Mouse (Mus musculus) spleen, adult 2 months (tissue): Measurements from ENCODE around the gene Plcxd2.

ENCODE experiments used
- CTCF ChIP-seq: fragments of 200-500 bp; IDR thresholded peaks from 2 replicates; pipeline ENCODE4 v1.5.1; 2011; ENCODE audit warnings: mild to moderate bottlenecking, inconsistent platforms; ENCODE audit not compliant: insufficient read depth, insufficient read length, insufficient replicate concordance; ENCODE audit errors: extremely low read depth
- POLR2A ChIP-seq: fragments of 200-500 bp; IDR thresholded peaks from 2 replicates; pipeline ENCODE4 v1.6.1; 2011; ENCODE audit warnings: low read depth, low read length, inconsistent platforms

GRCm38 (mm10) chr16:45963088-45963487, 46.9 kb downstream of the Plcxd2 start:
- TF ChIP-seq CTCF (no peak), POLR2A (no peak)
